In genomic region chrX:107231214-107231613, GRCm38 (mm10) we compare ENCODE assay signal across 24 mouse cellular contexts. TPM values are rescaled to one million over a fixed set of nuclear protein-coding genes. Genes with fewer than 3 reads are reported as not detected.
A peak's percentile ranks its signal among the peaks of the same experiment; 100 is the strongest.
DNase-seq lines count a peak whose midpoint lies in the region; ATAC-seq and TF ChIP-seq lines count a peak whose summit lies in the region.
"Had no signal": no experiment of that assay in that cellular context is flagged by ENCODE, and none has a peak within 500 bp of the region (broad histone marks: within the 10 kb centered on the region; RNA-seq: fewer than 3 reads in every experiment).

No protein-coding gene starts in this region.

- peak; percentile 50 for ATAC-seq in CD4-positive, CD25-positive, alpha-beta regulatory T cell, adult 4 months
- ATAC-seq: hindbrain, embryonic 16.5 days; midbrain, embryonic 13.5 days had no signal

- no peak overlapping the region for H3K4me3 ChIP-seq in layer of hippocampus, adult 2 months
- H3K4me3 ChIP-seq: forebrain, embryonic 12.5 days; heart, embryonic 12.5 days; midbrain, embryonic 13.5 days had no signal

- H3K27me3 ChIP-seq in splenic B cell, adult 2 months (ENCODE audit: control insufficient read depth, insufficient read depth, low read length, poor library complexity, severe bottlenecking), result no peaks in the 10 kb centered on the region
- H3K27me3 ChIP-seq: forebrain, embryonic 12.5 days; heart, embryonic 12.5 days; midbrain, embryonic 13.5 days had no signal

- DNase-seq in layer of hippocampus, adult 2 months (ENCODE audit: low spot score in 2 of 2), result no peak
- no peak for DNase-seq in layer of hippocampus, postnatal 36 days
- peak; percentile 5 for DNase-seq in c-Kit-positive CD71-positive TER-119-negative erythroid progenitor cells, embryonic 14.5 days (ENCODE audit: low read depth)
- DNase-seq in splenic B cell, adult 2 months (ENCODE audit: low read depth, low spot score), result peak; percentile 50
- no peak for DNase-seq in adrenal gland, adult (ENCODE audit: inconsistent age in 2 of 2, low spot score in 1 of 2)
- no peak for DNase-seq in cerebellum, adult 18-20 months
- no peak for DNase-seq in right cerebral cortex, adult 2 months (ENCODE audit: low spot score in 2 of 2)
- DNase-seq: adrenal gland, postnatal 14 days; cerebellum, postnatal 10 days; heart, postnatal 4 days; kidney, adult 2 months; kidney, postnatal 4 days; liver; lung, adult 2 months; lung, postnatal 4 days had no signal

- TF ChIP-seq CTCF in layer of hippocampus, adult 2 months (conservative IDR thresholded peaks at IDR 0.05), result 0 out of 2 replicates have a peak, but pooled peaks have one; percentile 16

- H3K27ac ChIP-seq in layer of hippocampus, adult 2 months, result no peak overlapping the region
- H3K27ac ChIP-seq: forebrain, embryonic 12.5 days; midbrain, embryonic 13.5 days; stomach, postnatal 0 days had no signal

- no peaks in the 10 kb centered on the region for H3K36me3 ChIP-seq in splenic B cell, adult 2 months (ENCODE audit: control insufficient read depth, insufficient read depth, low read length, poor library complexity, severe bottlenecking)
- H3K36me3 ChIP-seq: forebrain, embryonic 12.5 days; heart, embryonic 12.5 days; midbrain, embryonic 13.5 days had no signal

RNA-seq across cellular contexts. Expression of gene Gpr174, which starts 24.5 kb away (rescaled TPM):
- not detected for total RNA-seq in layer of hippocampus, adult 2 months (2021)
- total RNA-seq in layer of hippocampus, postnatal 36 days (2021), result not detected
- 10 to 100 TPM; 87.1 to 91.7 TPM for polyA plus RNA-seq in CD4-positive, CD25-positive, alpha-beta regulatory T cell, adult 4 months (2017; shearing (Covaris generic))
- total RNA-seq: granulocyte monocyte progenitor cell, adult 5-6 weeks; layer of hippocampus, postnatal 25 days; left cerebral cortex, postnatal 25 days had no signal
- polyA plus RNA-seq: forebrain, embryonic 12.5 days; hindbrain, embryonic 16.5 days; midbrain, embryonic 13.5 days had no signal

Comparison
In these comparisons a context has a peak if more than half of its experiments do, and no peak if none do; other contexts are left out.
1. DNase-seq: peak in c-Kit-positive CD71-positive TER-119-negative erythroid progenitor cells, embryonic 14.5 days (single experiment) and splenic B cell, adult 2 months (single experiment); none in layer of hippocampus, adult 2 months (0 of 2), layer of hippocampus, postnatal 36 days (0 of 2), adrenal gland, adult (0 of 2), cerebellum, adult 18-20 months (0 of 2) and right cerebral cortex, adult 2 months (0 of 2).